Mouse (Mus musculus) thymus, postnatal 10 days (tissue): ENCODE results near the gene Elmod3.
"Not testable (repeated sequence)": the region's sequence is repeated elsewhere in the genome, so short reads cannot be mapped to it uniquely, and the experiment has no call there.

Experiments used
- DNase-seq, 2 experiments: peaks; one replicate each; pipeline ENCODE4 v3.0.0; 2021; ENCODE audit warnings: low spot score in 2 of 2

Gene Elmod3

DNA sequence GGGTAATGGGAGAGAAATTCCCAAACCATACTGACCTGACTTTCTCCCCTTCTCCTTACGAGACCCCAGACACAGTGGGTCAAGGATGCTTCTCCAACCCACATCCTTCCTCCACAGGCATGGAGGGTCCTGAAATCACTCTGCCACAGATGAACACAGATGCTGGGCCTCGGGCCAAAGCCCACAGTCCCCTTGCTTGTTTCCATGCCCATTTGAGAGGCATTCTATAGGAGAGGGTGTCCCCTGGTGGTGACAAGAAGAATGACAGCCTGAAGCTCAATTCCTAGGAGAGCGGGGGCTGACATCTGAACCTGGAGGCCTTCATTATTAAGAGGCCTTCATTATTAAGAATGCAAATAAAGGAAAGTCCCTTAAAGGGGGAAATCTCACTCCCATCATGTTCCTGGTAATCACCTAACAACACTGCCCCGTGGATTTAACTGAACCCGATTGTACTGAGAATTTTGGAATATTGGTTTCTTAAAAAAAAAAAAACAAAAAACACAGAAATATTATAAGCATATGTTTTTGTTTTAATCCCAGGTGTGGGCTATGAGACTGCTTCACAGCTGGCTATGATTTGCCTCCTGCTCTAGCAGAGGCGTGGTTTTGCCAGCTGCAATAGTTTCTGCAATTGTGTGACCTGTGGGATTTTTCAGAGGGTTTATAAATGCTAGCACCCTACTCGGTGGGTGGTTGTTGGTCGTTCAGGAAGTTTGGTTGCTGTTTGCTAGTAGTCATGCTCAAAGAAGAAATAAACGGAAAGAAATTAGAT, 64.0 kb downstream of the Elmod3 start:
- peak; percentile 28 to 64 for DNase-seq

DNA sequence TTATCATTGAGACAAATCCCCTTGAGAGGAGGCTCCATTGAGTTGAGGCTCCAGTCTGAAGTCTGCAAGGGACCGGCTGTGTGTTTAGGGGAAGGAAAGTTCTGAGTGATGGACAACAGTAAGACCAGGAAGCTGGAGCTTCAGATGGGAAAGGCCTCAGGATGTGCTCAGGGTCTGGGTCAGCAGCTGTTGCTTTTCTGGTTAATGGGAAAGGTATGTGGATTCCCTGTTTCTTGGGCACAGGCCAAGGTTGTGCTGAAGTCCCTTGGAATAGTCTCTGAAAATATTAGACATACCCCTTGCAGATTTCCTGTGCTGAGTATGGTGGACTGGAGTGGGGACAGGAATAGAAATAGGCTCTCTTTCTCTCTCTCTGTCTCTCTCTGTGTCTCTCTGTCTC, 64.7 kb downstream of the Elmod3 start:
- DNase-seq, result not testable (repeated sequence)

DNA sequence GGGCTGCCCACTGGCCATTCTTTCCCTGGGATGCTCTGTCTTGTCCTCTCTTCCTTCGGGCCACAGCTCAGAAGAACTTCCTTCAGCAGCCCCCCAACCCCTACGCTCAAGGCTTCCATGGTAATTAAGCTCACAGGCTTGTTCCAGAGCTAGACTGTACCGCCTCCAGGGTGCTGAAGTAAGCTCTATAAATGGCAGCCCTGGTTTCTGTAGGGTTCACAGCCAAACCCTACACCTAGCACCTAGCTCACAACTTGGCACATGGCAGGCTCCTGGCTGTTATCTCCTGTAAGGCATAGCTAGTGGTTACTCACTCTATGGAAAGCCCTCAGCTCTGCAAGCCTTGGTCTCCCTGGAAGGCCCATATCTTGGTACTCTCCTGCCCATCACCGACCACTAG, 65.6 kb downstream of the Elmod3 start:
- no peak for DNase-seq

DNA sequence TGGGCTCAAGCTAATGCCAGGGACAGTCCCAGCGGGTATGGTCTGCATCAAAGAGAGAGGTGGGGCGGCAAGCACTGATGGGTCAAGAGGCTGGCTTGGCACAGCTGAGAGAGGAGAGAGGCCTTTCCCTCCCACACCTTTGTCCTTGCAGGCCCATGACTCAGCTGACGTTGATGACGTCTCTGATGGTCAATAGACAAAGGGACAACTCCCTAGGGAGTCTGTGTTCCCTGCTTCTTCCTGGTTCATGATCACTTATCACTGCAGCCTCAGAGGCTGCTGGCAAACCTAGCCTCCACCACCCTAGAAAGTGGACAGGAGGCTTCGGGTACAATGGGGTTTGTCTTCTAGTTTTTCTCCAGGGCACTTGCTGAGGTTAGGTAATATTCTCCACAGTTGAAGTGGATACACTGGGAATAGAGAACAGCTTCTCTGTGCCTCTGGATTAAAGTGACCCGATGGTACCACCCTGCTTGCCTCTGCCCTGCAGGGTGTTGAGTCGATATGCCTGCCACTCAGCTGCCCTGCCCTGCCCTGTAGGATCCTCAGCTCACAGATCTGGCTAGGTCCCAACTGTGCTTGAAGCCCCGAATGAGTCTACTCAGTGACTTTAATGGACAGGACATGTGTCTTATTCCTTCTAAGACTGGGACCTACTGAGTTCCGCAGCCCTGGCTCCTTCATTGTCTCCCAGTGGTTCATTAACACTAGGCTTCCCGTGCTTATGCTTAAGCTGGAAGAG, 69.6 kb downstream of the Elmod3 start:
- DNase-seq, result no peak

DNA sequence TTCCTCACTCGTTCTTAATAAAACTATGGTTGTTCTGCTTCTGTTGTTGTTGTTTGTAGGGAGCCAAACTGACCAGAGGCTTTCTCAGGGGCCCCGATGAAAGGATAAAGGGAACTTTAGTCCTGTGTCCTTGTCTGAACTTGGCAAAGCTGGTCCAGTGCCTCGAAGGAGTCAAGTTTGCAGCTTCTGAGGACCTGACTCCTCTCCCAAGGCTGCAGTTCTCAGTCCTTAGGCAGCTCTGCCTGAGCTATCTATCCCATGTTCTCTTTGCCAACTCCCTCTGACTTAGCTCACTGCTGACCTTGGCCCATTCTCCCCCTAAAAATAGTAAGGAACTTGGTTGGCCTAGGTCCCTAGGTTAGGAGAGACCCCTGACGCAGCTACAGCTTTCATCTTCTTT, 71.1 kb downstream of the Elmod3 start:
- no peak for DNase-seq

DNA sequence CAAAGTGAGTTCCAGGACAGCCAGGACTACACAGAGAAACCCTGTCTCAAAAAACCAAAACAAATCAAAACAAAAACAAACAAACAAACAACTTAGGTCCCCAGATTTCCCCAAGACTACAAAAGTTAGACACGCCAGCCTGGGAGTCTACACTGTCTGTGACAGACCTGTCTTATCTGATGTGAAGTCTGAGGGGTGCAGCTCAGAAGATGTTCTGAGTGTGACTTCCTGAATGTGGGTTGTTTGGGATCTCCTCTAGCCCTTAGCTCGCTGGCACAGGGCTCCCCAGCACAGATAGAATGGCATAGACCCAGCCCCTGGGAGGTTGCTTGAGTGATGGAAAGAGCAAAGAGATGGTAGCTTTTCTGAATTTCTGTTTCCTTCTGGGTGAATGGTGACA, 74.1 kb downstream of the Elmod3 start:
- no peak for DNase-seq

DNA sequence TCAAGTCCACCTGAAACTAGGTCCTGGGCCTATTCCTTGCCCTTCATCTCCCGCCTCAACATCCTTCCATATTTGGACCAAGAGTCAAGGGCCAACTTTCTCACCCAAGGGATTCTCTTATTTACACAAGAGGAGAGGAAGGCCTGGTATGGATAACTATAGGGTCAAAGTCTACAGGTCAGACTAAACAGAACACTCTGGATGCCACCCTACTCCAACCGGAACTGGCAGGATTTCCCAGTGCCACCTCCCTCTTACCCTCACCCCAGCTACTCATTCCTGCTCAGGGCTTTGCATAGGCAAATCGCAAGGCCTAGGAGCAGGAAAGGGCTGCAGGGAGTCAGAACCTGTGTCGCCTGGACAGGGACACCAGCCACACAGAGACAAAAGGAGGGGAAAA, 75.0 kb downstream of the Elmod3 start:
- DNase-seq, result no peak

DNA sequence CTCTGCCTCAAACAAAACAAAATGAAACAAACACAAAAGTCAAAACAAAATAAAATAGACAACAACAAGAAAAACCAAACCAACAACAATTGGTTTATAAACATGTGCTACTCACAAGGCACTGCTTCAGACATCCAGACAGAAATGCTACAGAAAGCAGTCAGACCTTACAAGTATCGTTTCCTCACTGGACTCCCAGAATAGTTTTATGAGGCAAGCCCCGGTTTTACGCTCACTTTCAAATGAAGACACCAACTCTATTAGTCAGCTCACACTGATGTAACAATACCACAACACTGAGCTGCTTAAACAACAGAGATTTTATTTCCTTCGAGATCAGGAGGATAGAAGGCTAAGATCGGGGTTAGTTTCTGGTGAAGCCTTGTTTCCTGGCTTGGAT, 75.9 kb downstream of the Elmod3 start:
- DNase-seq, result no peak

DNA sequence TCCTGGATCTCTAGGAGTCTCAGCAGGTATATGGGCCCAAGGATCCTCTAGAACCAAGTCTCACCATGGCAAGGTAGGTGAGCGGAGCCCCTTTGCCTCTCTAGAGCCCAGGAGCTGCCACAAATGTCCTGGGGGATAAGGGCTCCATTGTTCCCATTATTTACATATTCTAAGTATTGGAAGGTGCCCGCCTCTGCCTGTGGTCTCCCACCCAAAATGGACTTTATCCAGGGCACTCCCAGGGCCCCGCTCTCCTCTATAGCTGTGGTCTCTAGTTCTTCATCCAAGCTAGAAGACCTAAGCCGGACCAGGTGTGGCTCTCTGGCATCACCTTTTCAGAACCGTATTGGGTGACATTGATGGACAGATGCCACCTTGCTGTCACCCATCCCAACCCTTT, 76.6 kb downstream of the Elmod3 start, which contains the start of gene Sh2d6:
Sh2d6 (minus strand) TSS at position 101 of the 400 bp plus-strand sequence.
- no peak for DNase-seq

DNA sequence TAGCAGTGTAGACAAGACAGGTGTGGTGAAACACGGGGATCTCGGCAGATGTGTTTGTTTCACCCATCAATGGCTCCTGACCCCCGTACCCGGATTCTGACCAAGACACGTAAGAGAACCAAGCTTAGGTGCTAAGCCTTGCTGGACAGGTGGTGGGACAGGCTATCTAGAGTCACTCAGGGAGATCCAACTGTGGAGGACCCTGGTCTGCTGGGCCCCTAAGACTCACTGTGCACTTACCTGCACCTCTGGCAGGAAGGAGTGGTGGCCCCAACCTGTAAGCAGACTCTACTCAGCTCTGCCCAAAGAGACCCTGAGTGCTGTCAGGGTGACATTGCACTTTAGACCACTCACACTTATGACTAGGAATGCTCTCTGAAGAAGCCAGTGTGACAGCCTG, 77.3 kb downstream of the Elmod3 start:
- DNase-seq, result no peak

DNA sequence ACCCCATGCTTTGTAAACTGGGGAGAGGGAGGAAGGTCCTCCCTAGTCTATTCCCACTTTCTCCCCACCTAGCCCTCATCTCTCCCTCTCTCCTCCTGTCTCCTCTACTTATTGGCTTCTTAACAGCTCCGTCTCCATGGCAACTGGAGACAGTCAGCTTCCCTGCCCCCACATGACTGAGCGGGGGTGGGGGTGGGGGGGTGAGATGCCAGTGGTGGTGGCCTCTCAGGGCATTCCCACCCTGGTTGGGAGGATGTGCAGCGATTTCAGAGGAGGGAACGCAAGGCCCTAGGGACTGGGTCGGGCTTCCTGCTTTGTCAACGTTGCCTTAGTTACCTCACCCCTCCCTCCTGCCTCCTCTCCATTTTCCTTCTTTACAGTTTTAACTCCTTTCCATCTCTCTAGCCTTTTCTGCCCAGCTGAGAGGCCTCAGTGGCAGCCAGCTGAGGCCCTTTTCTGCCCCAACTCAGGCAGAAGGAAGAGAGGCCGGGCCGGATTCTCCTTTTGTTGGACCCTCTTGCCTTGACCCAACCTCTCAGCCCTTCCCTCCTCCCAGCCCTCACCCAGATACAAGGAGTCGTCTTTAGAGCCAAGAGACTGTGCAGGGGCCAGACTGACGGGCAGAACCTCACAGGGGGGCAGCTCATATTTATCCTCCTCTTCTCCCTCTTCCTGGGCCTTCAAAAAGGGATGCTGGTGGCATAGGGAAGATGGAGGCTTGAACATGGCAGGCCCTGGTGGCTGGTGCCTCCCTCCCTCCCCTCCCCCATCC, 78.1 kb downstream of the Elmod3 start:
- DNase-seq, result no peak

DNA sequence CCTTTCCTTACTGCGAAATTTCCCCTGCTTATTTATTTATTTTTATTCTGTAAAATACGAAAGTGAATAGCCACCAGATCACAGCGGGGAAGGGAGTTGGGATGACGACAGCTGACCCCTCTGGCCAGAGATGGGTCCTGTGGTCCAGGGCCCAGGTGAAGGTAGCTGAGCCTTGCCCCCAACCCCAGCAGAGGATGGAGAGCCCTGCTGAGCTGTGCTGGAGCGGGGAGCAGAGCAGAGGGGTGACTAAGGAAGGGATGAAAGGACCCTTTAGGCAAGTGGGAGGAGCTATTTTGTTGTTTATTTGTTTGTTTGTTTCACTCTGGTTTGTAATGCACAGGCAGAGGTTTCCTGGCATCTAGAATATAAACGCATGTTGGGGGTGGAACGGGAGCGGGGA, 78.9 kb downstream of the Elmod3 start:
- no peak for DNase-seq

DNA sequence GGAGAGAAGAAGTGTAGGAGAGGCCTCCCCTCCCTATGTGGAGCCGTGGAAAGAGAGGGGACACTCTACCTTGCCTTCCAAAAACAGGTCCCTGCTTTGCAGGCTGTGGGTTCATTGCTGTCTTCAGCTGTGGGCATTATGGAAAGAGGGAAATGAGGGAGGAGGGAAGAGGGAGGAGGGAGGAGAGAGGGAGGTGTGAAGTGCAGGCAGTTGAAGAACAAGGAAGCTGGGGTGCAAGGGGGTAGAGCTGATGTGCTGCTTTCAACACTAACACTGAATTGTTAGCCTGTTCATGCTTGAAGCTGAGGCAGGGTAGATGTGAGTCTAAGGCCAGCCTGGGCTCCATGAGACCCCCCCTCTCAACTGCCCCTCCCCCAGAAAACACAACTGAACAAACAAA, 79.4 kb downstream of the Elmod3 start:
- no peak for DNase-seq
